Mouse (Mus musculus): ENCODE measurements around the gene Mtx1. TPM values are rescaled to one million over a fixed set of nuclear protein-coding genes. Genes with fewer than 3 reads are reported as not detected.
"Not testable (repeated sequence)": the region's sequence is repeated elsewhere in the genome, so short reads cannot be mapped to it uniquely, and the experiment has no call there.

The Mtx1 gene
- total RNA-seq, 4 experiments from 2014 or later: 56.4 to 63.5 (median 59.5) TPM

DNA sequence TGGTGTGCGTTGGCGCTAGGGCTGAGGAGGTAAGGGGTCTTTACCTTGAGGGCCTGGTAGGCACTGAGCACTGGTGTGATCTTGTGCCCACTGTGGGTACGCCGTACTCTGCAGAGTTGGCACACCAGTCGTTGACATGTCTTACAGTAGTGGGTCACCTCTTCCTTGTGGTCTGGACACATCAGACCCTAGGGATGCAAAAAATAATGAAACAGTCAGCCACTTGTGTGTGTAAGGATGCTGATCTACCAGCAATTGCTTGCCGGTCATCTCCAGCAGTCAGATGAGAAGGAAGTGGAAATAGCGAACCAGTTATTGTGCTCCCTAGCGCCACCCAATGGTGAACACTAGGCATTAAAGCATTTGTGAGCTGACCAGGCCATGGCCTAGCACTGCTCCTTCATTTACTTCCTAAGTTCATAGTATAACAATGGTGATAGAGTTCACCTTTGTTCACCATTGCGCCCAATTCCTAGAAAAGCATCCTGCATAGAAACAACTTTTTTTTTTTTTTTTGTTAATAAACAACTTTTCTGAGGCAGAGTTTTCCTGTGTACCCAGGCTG lies 15.5 kb upstream of the Mtx1 start:
- DNase-seq (ENCODE audit: low spot score): peak; percentile 53

DNA sequence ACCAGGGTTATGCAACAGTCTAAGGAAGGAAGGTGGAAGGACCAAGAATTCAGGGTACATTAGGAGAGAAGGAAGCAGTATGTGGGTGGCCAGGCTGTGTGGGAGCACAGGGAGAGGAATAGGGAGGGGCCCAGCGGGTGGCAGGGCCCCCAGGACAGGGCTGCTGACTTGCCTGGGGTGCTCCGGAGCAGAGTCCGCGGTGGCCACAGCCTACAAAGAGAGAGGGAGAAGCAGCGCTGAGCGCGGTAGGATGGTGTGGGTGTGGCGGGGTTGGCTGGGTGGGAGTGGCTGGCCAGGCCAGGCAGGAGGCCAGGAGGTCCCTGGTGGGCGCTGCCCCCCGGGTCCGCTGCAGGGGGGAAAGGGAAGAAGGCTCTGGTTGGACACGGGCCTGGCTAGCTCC lies 11.6 kb upstream of the Mtx1 start:
- no peak for DNase-seq (ENCODE audit: low spot score)

DNA sequence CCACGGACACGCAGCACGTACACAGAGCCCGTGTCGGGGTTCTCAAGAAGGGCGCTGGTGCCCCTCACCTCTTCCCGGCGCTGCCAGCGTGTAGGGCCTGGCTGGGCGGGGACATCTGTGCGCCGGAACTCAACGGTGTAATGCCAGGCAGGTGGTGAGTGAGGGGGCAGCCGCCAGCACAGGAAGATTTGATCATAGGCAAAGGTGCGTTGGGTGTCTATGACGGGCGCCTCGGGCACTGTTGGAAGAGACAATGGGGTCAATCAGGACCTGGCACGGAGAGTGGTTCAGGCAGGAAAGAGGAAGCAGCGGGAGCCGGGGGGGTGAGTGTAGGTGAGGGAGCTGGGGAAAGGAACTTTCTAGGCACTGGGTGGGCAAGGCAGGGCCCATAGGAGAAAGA lies 10.8 kb upstream of the Mtx1 start:
- no peak for DNase-seq (ENCODE audit: low spot score)

DNA sequence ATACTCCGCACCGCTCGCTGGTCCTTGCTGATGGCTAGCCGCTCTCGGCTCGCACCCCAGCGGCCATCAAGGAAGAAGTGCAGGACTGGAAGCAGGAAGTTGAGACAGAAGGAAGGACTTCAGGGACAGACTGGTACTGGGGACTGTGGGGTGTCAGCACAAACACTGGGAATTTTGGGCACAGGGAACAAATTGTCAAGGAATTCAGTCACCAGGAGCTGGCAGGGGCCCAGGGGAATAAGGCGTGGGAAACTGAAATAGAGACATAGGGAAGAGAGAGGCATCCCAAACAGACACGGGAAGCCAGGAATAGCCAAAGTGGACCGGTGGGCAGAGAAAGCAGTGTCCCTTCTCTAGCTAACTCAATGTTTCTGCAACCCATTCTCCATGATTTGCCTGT lies 9.6 kb upstream of the Mtx1 start:
- no peak for DNase-seq (ENCODE audit: low spot score)

DNA sequence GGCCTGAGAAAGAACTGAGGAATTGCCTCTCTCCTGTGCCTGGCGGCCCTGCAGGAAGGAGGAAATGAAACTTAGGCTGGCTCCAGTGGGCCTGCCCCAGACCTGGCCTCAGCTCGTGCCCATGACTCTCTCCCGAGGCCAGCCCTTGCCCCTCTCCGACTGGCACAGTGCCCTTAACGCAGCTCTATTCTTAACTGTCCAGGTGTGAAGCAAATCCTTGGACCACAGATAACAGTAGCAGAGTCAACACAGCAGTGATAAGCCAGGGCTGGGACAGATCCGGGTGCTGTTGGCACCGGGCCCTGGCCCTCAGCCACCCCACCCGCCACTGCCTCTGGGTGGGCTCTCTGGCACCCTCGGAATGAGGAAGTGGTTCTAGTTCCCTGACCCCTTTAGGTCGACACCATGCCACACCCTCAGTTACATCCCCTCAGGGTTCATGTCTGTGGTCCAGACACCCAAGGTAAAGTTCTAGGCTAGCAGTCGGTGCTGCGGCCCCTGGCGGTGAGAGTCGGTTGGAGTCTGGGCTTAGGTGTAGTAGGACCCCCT lies 6.7 kb upstream of the Mtx1 start:
- no peak for DNase-seq (ENCODE audit: low spot score)

DNA sequence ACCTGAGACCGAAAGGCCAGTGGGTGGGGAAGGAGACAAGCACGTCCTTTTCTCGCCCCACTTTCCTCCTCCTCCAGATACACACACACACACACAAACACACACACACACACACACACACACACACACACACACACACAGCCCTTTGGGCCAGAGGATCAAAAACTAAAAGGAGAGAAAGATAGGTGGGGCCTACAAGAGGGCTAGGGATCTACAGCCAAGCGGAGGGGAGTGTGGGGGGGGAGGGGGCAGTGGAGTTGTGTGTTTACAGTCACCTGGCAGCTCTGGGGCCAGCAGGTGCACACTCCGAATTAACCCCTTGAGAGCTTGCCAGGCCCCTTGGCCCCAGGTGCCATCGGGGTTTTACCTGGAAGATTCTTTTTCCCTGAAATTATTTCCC lies 5.7 kb upstream of the Mtx1 start:
- DNase-seq (ENCODE audit: low spot score): no peak

DNA sequence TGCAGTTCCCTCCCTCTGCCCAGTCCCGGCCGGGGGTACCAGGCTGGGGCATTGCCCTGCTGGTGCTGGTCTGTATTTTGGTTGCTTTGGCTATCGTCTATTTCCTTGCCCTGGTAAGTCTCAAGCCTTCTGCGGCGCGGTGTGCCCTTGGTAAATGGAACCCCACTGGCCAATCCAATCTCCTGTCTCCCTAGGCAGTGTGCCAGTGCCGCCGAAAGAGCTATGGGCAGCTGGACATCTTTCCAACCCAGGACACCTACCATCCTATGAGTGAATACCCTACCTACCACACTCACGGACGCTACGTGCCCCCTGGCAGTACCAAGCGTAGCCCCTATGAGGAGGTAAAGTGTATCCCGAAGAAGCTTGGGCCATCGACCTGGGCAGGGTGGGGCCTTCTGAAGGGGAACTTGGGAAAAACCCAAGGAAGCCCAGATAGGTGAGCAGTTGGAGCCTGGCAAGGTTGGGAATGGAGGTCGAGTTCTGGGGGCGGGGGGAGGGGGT lies 4.9 kb upstream of the Mtx1 start:
- DNase-seq (ENCODE audit: low spot score): no peak

DNA sequence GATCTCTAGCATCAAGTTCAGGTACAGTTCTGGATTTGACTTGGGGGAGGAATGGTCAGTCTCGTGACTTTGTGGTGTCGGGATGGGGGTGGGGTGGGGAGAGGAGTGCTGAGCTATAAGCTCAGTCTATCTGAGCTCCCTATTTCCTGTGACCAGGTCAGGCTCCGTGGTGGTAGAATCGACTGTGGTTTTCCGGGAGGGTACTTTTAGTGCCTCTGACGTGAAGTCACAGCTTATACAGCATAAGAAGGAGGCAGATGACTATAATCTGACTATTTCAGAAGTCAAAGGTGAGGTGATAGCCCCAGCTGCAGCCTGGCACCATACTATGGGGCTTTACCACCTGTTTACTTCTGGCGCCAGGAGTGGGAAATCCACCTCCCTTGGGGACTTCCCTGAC lies 4.5 kb upstream of the Mtx1 start:
- DNase-seq (ENCODE audit: low spot score): no peak

DNA sequence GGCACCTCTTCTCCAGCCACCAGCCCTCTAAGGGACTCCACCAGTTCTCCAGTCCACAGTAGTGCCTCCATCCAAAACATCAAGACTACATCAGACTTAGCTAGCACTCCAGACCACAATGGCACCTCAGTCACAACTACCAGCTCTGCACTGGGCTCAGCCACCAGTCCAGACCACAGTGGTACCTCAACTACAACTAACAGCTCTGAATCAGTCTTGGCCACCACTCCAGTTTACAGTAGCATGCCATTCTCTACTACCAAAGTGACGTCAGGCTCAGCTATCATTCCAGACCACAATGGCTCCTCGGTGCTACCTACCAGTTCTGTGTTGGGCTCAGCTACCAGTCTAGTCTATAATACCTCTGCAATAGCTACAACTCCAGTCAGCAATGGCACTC lies 3.7 kb upstream of the Mtx1 start:
- no peak for DNase-seq (ENCODE audit: low spot score)

DNA sequence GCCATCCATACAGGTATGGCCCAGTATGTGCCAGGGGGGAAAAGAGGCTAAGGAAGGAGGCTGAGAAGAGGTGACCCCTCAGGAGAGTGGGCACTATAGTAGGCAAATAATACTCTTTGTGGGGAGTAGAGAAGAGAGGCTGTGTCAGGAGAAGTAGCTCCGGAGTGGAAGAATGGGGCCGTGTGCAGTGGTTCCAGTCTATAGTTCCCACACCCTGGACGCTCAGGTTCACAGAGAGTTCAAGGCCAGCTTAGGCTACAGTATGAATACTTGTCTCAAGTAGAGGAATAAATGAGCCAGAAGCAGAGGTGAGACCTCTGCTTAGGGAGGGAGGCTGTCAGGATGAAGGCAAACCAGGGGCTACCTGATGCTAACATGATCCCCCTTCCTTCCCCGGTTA lies 2.4 kb upstream of the Mtx1 start:
- DNase-seq (ENCODE audit: low spot score): no peak

DNA sequence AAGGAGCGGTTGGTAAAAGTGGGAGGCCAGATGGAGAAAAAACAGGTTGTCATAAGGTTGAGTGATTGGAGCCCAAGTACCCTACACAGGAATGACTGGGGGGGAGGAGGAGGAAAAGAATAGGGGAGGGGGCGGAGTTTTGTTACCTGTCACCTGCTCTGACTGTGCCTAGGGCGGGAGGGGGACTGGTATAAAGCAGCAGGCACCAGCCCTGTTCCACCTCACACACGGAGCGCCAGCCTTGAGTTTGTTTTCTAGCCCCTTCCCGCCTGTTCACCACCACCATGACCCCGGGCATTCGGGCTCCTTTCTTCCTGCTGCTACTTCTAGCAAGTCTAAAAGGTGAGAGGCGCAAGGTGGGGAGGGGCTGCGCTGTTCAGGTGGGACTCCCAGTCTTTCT lies 1.9 kb upstream of the Mtx1 start, which contains the start of gene Muc1:
Gene Muc1 (plus strand): TSS at position 222 of the 400 bp plus-strand sequence.
- no peak for DNase-seq (ENCODE audit: low spot score)

DNA sequence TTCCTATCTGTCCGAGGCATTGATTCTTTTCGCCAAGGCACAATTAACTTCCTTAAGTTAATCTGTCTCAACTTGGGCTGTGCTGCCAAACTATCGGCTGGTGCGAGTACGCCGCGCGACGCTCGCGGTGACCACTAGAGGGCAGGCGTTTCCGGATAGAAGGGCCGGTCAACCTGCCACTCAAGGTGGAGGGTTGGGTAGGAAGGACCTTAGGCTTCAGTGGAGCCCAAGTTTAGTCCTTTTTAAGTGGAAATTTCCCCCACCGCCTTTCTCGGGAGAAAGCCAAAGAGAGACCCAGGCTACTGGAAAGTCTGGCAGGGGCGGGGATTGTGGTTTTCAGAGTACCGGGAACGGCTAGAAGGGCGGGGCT lies 1.3 kb upstream of the Mtx1 start:
- peak; percentile 89 for DNase-seq (ENCODE audit: low spot score)

DNA sequence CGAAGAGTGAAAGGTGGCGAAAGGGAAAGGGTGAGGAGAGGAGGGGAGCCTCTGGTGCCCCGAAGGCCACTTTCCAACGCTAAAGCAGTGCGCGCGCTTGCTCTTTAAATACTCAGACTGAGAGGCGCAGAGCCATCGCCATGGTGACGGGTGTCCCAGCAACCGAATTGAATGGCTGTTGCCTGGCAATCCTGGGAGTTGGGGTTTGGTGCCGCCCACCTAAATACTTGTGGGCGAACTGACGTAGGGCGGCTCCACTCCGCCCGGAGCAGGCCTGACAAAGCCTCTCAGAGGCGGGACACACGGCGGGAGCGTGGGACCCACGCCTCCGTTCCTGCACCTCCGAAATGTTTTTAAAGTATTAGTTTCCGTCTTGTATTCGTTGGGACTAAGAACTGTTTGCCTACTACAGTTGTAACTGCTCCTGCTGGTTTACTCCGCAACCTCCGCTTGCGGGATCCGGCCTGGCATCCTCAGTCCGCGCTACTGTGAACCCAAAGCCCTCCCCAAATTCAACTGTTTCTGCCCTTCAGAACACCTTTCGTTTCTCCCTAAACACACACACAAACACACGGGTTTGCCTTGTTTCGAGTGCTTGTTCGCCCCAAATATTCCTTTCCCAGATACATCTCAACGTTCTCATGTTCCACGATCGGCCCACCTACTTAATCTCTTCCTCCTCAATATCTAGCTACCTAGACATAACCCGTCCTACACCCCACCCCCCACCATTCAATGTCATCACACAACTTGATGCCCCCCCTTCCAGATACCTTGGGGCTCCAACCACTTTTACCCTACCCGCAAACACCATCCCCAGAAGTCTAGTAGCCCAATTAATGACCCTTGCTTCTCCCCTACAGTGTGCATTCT lies 655 bp upstream of the Mtx1 start:
- peak; percentile 80 for DNase-seq (ENCODE audit: low spot score)

DNA sequence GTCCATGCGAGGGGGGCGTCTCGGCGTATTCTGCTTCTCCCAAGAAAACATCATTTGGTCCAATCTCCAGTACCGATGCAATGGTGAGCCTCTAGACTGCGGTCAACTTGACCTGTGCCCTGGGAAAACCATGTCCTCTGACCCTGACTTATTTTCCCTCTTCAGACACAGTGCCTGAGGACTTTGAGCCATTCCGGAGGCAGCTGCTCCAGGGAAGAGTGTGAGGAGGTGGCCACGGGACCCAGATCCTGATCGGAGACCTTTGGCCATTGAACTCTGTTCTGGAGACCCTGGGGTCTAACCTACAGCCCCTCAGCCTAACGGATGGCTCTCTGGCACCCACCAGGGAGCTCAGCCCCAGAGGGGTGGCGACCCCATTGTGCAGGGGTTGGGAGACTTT lies 527 bp downstream of the Mtx1 start:
- DNase-seq (ENCODE audit: low spot score): no peak

DNA sequence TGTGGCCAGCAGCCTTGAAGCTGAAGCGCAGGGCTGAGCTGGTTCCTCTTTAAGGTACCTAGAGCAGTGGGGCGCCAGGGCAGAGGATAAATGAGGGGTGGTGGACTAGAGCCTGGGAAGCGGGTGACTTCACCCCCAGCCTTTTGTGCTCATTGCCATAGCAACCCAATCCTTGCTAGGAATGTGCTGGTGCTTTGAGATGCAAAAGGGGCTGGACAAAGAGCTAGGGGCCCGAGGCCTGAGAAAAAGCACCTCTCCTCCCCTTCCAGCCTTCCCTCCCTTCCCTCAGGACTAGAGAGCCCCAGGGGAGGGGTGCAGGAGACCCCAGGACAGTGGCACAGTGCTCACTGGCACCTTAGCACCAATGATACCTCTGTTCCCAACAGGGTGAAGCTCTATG lies 970 bp downstream of the Mtx1 start:
- no peak for DNase-seq (ENCODE audit: low spot score)

DNA sequence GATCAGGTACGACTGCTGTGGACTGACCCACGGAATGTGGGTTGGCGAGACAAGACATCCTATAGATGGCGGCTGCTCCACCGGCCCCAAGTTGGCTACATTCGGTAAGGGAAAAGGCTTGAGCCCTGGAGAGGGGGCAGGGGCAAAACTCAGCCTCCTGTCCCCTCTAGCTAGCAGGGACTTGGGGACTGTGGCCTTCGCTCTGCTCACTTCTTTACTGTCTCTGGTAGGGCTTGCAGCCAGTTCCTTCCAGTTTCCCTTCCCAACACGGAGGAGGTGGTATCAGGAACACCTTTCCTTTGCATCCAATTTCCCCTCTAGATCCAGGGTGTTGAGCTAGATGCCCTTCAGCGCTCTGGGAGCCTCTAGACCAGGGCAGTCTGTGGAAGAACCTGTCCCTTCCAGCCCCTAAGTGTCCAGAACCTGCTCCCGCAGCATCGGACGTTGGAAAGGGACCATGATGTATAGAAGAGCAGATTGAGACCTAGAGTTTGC lies 1.5 kb downstream of the Mtx1 start:
- no peak for DNase-seq (ENCODE audit: low spot score)

DNA sequence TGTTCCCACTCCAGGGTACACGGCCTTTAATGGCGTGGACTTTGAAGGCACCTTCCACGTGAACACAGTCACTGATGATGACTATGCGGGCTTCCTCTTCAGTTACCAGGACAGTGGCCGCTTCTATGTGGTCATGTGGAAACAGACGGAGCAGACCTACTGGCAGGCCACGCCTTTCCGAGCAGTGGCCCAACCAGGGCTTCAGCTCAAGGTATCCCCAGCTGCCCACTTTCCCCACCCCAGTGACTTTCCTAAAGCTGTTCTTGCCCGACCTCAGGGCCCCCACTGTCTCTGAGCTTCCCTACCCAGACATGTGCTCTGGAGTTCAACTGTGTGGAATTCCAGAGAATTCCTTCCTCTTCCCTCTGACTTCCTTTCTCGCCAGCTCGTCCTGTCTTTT lies 2.1 kb downstream of the Mtx1 start:
- no peak for DNase-seq (ENCODE audit: low spot score)

DNA sequence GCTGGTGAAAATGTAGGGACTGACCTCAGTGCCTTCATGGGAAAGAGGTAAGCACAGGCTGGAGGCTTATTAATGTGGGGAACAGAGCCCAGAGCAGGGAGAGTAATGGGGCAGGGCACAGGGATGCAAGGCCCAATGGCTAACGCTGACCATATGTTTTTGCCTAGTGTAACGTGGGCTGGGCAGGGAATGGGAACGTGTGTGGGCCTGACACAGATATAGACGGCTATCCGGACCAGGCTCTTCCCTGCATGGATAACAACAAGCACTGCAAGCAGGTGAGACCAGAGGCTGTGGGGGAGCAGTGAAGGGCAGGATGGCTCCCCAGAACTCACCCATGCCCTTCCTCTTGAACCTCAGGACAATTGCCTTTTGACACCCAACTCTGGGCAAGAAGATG lies 5.7 kb downstream of the Mtx1 start:
- DNase-seq (ENCODE audit: low spot score): no peak

DNA sequence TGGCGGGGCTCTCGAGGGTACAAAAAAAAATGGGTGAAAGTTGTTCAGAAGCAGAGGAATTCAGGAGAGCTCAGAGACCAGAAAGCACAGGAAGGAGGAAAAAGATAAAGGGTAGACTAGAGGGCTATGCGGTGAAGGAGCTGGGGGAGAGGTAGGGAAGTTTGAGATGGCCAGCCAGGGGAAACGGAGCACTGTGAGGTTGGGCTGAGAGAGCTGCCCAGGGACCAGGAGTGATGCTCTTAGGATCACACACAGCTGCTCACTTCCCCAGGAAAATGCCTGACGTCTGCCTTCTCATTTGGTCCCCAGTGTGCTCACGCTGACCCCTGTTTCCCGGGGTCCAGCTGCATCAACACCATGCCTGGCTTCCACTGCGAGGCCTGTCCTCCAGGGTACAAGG lies 7.3 kb downstream of the Mtx1 start:
- no peak for DNase-seq (ENCODE audit: low spot score)

DNA sequence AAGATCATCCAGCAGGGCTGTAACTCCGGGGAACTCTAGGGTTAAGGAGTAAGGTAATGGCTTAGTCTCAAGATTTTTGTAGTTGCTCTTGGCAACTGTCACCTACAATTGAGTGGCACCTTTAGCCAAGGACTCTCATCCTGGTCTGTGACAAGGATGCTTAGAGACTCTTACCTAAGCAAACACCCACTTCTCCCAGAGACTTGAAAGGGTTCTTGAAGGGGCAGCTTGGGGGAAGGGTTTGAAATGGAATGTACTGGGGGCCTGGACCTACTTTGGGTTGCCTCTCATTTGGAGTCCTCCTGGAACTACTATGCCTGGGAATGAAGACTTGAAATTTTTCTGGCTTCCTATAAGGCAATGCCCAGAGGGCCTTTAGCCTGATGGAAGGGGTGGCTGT lies 8.6 kb downstream of the Mtx1 start:
- no peak for DNase-seq (ENCODE audit: low spot score)

DNA sequence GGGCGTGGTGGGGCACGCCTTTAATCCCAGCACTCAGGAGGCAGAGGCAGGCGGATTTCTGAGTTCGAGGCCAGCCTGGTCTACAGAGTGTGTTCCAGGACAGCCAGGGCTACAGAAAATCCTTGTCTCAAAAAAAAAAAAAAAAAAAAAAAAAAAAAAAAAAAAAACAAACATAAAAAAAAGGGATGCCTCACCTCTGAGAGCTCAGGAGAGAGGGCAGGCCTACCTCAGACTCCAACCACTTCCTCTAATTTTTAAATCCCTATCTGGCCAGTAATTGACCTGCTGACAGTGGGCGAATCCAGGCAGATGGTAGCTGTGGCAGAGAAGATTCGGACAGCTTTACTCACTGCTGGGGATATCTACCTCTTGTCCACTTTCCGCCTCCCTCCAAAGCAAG lies 10.5 kb downstream of the Mtx1 start:
- DNase-seq (ENCODE audit: low spot score): not testable (repeated sequence)

DNA sequence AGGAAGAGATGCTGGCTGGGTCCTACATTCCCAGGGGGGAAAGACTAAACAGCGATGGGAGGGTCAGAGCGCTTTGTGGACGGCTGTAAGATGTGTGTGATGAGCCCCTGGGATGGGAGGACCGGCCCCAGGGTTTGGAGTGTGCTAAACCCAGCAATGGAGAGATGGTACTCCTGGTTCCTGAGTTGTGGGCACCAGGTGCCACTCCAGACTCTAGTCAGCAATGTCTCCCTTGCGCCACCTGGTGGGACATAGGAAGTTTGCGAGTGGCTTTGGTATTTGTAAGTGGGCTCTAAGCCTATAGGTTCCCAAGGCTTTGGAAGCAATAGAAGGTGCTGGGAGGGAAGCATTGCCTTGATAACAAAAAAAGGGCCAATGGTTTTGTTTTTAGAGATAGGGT lies 11.0 kb downstream of the Mtx1 start:
- peak; percentile 84 for DNase-seq (ENCODE audit: low spot score)

Measured in heart, adult 8-10 months (tissue).